Mouse (Mus musculus) cerebellum, adult 2 months (tissue): ENCODE measurements at regions not wholly inside any gene's neighbourhood (a gene's known extent, or its start where the extent isn't known, plus 50 kb on each side); places are given as distances from the start of the nearest gene placed in this dataset.

Experiments used
- CTCF ChIP-seq: fragments of 200-500 bp; IDR thresholded peaks from 2 replicates; pipeline ENCODE4 v1.5.1; 2011; ENCODE audit warnings: low read depth, mild to moderate bottlenecking, control low read depth, low read length, moderate library complexity, borderline replicate concordance; ENCODE audit not compliant: insufficient read depth
- POLR2A ChIP-seq: fragments of 200-500 bp; IDR thresholded peaks from 2 replicates; pipeline ENCODE4 v1.6.1; 2011; ENCODE audit warnings: low read length, control low read depth, borderline replicate concordance; ENCODE audit not compliant: insufficient read depth

- TF ChIP-seq POLR2A = no peak
- peak; percentile 52 for TF ChIP-seq CTCF
These were observed 156.5 kb upstream of the Sp4 start for GRCm38 (mm10) chr12:118457493-118458408.
